Mouse (Mus musculus) CH12.LX (cell line): ENCODE measurements around the gene Tm4sf1. TPM values are rescaled to one million over a fixed set of nuclear protein-coding genes. Genes with fewer than 3 reads are reported as not detected.

Experiments
- DNase-seq: peaks from one replicate; pipeline ENCODE4 v3.0.0-alpha.2; 2013; ENCODE audit errors: extremely low read depth
- H3K27ac ChIP-seq: 2 replicates; pipeline ENCODE4 v1.5.1; 2012; ENCODE audit warnings: low read depth, mild to moderate bottlenecking, control low read depth, moderate library complexity; ENCODE audit not compliant: insufficient read depth
- H3K27me3 ChIP-seq: replicated peaks from 2 replicates; pipeline ENCODE3; 2012; ENCODE audit warnings: inconsistent platforms
- H3K36me3 ChIP-seq, 2 experiments: replicated peaks in 1 of 2; 2 replicates each; pipeline versions ENCODE3 to v1.6.1; 2012; ENCODE audit warnings: inconsistent platforms in 1 of 2, low read length in 1 of 2, mild to moderate bottlenecking in 1 of 2, mixed read lengths in 1 of 2, moderate library complexity in 1 of 2; ENCODE audit not compliant: control insufficient read depth in 1 of 2, insufficient read depth in 1 of 2
- H3K4me1 ChIP-seq, 2 experiments: 2 replicates each; pipeline ENCODE4 v1.6.1; 2012; ENCODE audit warnings: inconsistent platforms in 1 of 2, moderate library complexity in 1 of 2; ENCODE audit not compliant: insufficient read depth in 2 of 2, control insufficient read depth in 1 of 2
- H3K4me2 ChIP-seq: 2 replicates; pipeline ENCODE4 v1.6.1; 2012; ENCODE audit warnings: low read depth, mild to moderate bottlenecking, control low read depth; ENCODE audit not compliant: poor library complexity, insufficient read depth, severe bottlenecking
- H3K4me3 ChIP-seq, 3 experiments: fragments of 150-350 bp in 1 of 3; sonication (generic) in 1 of 3; replicated peaks in 1 of 3; 2 replicates each; pipeline versions ENCODE3 to v1.5.1; 2011 to 2012; ENCODE audit warnings: low read depth in 2 of 3, low read length in 2 of 3, mild to moderate bottlenecking in 2 of 3, moderate library complexity in 2 of 3, control low read depth in 1 of 3, improper control_type of control experiment in 1 of 3, inconsistent platforms in 1 of 3, mixed read lengths in 1 of 3; ENCODE audit not compliant: poor library complexity in 1 of 3
- H3K79me2 ChIP-seq: replicated peaks from 2 replicates; pipeline ENCODE4 v1.6.1; 2012; ENCODE audit warnings: mild to moderate bottlenecking, moderate library complexity; ENCODE audit not compliant: control insufficient read depth, poor library complexity, insufficient read depth, severe bottlenecking; ENCODE audit errors: extremely low read depth
- H3K9ac ChIP-seq: 2 replicates; pipeline ENCODE4 v1.6.1; 2012; ENCODE audit warnings: low read depth, mild to moderate bottlenecking, control low read depth, moderate library complexity; ENCODE audit not compliant: insufficient read depth
- H3K9me3 ChIP-seq: replicated peaks from 2 replicates; pipeline ENCODE3; 2012; ENCODE audit warnings: low read length, inconsistent platforms, mixed read lengths
- CHD2 ChIP-seq: IDR thresholded peaks from 2 replicates; pipeline ENCODE4 v1.6.1; 2011; ENCODE audit warnings: low read length, improper control_type of control experiment
- HCFC1 ChIP-seq: IDR thresholded peaks from 2 replicates; pipeline ENCODE4 v1.6.1; 2012; ENCODE audit warnings: low read depth, mild to moderate bottlenecking, inconsistent platforms, low read length, improper control_type of control experiment
- JUN ChIP-seq: IDR thresholded peaks from 2 replicates; pipeline ENCODE4 v1.6.1; 2011; ENCODE audit warnings: low read depth, mild to moderate bottlenecking, low read length, improper control_type of control experiment, moderate library complexity; ENCODE audit not compliant: insufficient read depth
- JUND ChIP-seq: conservative IDR thresholded peaks from 2 replicates; pipeline ENCODE4 v1.6.1; 2011; ENCODE audit warnings: low read depth, low read length, improper control_type of control experiment
- MAFK ChIP-seq: IDR thresholded peaks from 2 replicates; pipeline ENCODE4 v1.6.1; 2011; ENCODE audit warnings: low read length, improper control_type of control experiment; ENCODE audit not compliant: insufficient replicate concordance
- MAZ ChIP-seq: IDR thresholded peaks from 2 replicates; pipeline ENCODE4 v1.6.1; 2012; ENCODE audit warnings: low read depth, mild to moderate bottlenecking, inconsistent platforms, low read length, improper control_type of control experiment, moderate library complexity
- MEF2A ChIP-seq: IDR thresholded peaks from 2 replicates; pipeline ENCODE4 v1.6.1; 2014; ENCODE audit warnings: low read depth, mild to moderate bottlenecking, inconsistent platforms, low read length, improper control_type of control experiment, borderline replicate concordance
- NRF1 ChIP-seq: IDR thresholded peaks from 2 replicates; pipeline ENCODE4 v1.6.1; 2014; ENCODE audit warnings: low read depth, mild to moderate bottlenecking, inconsistent platforms, low read length, improper control_type of control experiment, moderate library complexity
- POLR2AphosphoS2 ChIP-seq: IDR thresholded peaks from 2 replicates; pipeline ENCODE4 v1.6.1; 2011; ENCODE audit warnings: low read depth, low read length, improper control_type of control experiment
- RAD21 ChIP-seq: IDR thresholded peaks from 2 replicates; pipeline ENCODE4 v1.6.1; 2011; ENCODE audit warnings: low read depth, mild to moderate bottlenecking, low read length, improper control_type of control experiment, moderate library complexity
- USF1 ChIP-seq: IDR thresholded peaks from 2 replicates; pipeline ENCODE4 v1.6.1; 2014; ENCODE audit warnings: low read depth, mild to moderate bottlenecking, inconsistent platforms, low read length, improper control_type of control experiment
- ZC3H11A ChIP-seq: IDR thresholded peaks from 2 replicates; pipeline ENCODE4 v1.6.1; 2012; ENCODE audit warnings: low read depth, mild to moderate bottlenecking, inconsistent platforms, low read length, improper control_type of control experiment
- ZNF384 ChIP-seq: IDR thresholded peaks from 2 replicates; pipeline ENCODE4 v1.6.1; 2012; ENCODE audit warnings: low read depth, low read length, improper control_type of control experiment, inconsistent platforms
- dilution Hi-C: fragments of 300-500 bp; cut with MboI; formaldehyde crosslinking; loops from 2 replicates; pipeline ENCODE4 v1.14.3; 2020; ENCODE audit warnings: low sequenced_read_pairs; ENCODE audit not compliant: extremely low pct_unique_long_range_greater_than_20kb, extremely low pct_ligation_motif_present
- in situ Hi-C: fragments of 300-500 bp; cut with MboI; formaldehyde crosslinking; loops from 3 replicates; pipeline ENCODE4 v1.14.3; 2019; ENCODE audit warnings: low sequenced_read_pairs, low pct_ligation_motif_present, low pct_unique_long_range_greater_than_20kb, mixed read lengths
- polyA plus RNA-seq: library from polyadenylated mRNA; unstranded; fragments of >175 nt; gene quantifications from 2 replicates; pipeline ENCODE4 v1.2.1, GENCODE M21; 2012; ENCODE audit warnings: low read depth; ENCODE audit not compliant: insufficient read length
- total RNA-seq, 2 experiments: library from RNA; depleted of rRNA; stranded (reverse); fragments of 300-350 nt in 1 of 2; fragments of >200 nt in 1 of 2; gene quantifications; 2 replicates each; pipeline ENCODE4 v1.2.3; 2012 to 2014

Gene Tm4sf1
- total and polyA plus RNA-seq, 3 experiments: not detected

GRCm38 (mm10) chr3:57288944-57289491 is 12.8 kb downstream of the Tm4sf1 start:
- in situ Hi-C loops (no loop called here), dilution Hi-C loops (no loop called here)
- H3K27me3 ChIP-seq: no peaks in the 10 kb centered on the region
- H3K4me1 ChIP-seq: peaks cover 2 to 10% of the 10 kb centered on the region in 2 experiments; a peak in 3 of 4 replicates
- H3K36me3 ChIP-seq: no peaks in the 10 kb centered on the region
- no peak overlapping the region for H3K4me2 ChIP-seq
- no peak overlapping the region for H3K27ac ChIP-seq
- TF ChIP-seq MAFK: no peak
- TF ChIP-seq RAD21: no peak
- no peak for TF ChIP-seq JUND
- no peak for TF ChIP-seq MAZ
- TF ChIP-seq HCFC1: no peak
- no peak for TF ChIP-seq CHD2
- no peak for TF ChIP-seq MEF2A
- TF ChIP-seq NRF1: no peak
- no peak for TF ChIP-seq JUN
- DNase-seq: no peak
- no peaks in the 10 kb centered on the region for H3K79me2 ChIP-seq
- H3K9ac ChIP-seq: no peak overlapping the region
- no peak overlapping the region for H3K4me3 ChIP-seq
- no peaks in the 10 kb centered on the region for H3K9me3 ChIP-seq

- Histone ChIP-seq H3K9ac (no peak overlapping the region), H3K27me3 (no peaks in the 10 kb centered on the region), H3K27ac (no peak overlapping the region), H3K4me1 (peaks cover 2 to 10% of the 10 kb centered on the region in 2 experiments; a peak in 3 of 4 replicates), H3K36me3 (no peaks in the 10 kb centered on the region), H3K4me2 (no peak overlapping the region), H3K79me2 (no peaks in the 10 kb centered on the region), H3K9me3 (no peaks in the 10 kb centered on the region), H3K4me3 (no peak overlapping the region)
- in situ Hi-C loops: no loop called here
- TF ChIP-seq ZNF384 (no peak), POLR2AphosphoS2 (no peak), HCFC1 (no peak), ZC3H11A (no peak), USF1 (no peak)
- dilution Hi-C loops: no loop called here
- no peak for DNase-seq
Observed at GRCm38 (mm10) chr3:57287854-57288720, 13.7 kb downstream of the Tm4sf1 start.
